Mouse (Mus musculus): ENCODE results near the gene Numbl. TPM values are rescaled to one million over a fixed set of nuclear protein-coding genes. Genes with fewer than 3 reads are reported as not detected.

Gene Numbl
- polyA plus RNA-seq, 1 experiment from 2014 or later, result 1.1 TPM

DNA sequence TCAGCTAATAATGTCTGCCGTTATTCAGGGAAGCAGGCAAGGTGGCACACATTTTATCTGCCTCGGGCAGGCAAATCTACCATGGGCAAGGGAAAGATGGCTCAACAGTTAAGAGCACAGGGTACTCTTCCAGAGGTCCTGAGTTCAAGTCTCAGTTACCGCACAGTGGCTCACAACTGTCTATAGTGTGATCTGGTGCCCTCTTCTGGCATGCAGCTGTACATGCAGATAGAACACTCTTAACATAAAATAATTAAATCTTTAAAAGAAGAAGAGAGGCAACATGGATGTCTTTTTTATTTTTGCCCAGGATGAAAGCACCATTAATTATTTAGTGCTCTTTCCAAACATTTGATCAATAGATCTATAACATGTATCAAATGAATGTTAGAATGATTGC is 19.0 kb downstream of the Numbl start:
- DNase-seq (no peak), ATAC-seq (no peak)
- H3K27me3 ChIP-seq (ENCODE audit: insufficient read depth, low read length), result no peaks in the 10 kb centered on the region
- TF ChIP-seq EP300 (IDR thresholded peaks at IDR 0.05; ENCODE audit: low read depth) (no peak), CTCF (IDR thresholded peaks at IDR 0.05; ENCODE audit: low read depth) (peak; percentile 62)
- no peak overlapping the region for H3K27ac ChIP-seq (ENCODE audit: low read depth)
- H3K9ac ChIP-seq (replicated peaks), result no peak overlapping the region
- H3K36me3 ChIP-seq (replicated peaks; ENCODE audit: insufficient read depth, low read length), result no peaks in the 10 kb centered on the region; the same call in 1 of the 2 replicates
- H3K9me3 ChIP-seq (ENCODE audit: low read length), result no peaks in the 10 kb centered on the region
- H3K4me3 ChIP-seq (ENCODE audit: low read depth, low read length), result no peak overlapping the region
- H3K4me1 ChIP-seq (ENCODE audit: insufficient read depth), result no peaks in the 10 kb centered on the region
- 81% methylated on average over 3 of the region's 3 CpGs for whole genome bisulfite sequencing (ENCODE audit: insufficient replicate concordance)
- H3K4me2 ChIP-seq (ENCODE audit: low read depth, low read length), result no peak overlapping the region

DNA sequence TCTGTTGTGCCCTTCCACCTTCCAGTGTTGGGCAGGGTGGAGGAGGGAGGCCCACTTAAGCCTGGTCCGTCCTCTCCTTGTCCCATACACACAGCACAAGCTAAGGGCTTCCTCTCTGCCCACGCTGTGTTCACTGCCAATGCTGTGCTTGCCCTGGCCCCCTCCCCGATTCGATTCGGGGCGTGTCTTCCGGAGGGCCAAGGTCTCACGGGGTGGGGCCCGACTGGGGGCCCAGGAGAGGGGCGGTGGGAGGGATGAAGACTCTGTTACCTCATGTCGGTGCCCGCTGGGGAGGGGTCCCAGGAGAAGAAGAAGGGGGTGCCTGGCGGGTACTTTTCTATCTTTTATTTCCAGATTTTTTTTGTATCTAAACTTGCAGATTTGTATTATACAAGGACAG is 23.5 kb downstream of the Numbl start:
- no peak overlapping the region for H3K9ac ChIP-seq (replicated peaks)
- no peak overlapping the region for H3K4me3 ChIP-seq (ENCODE audit: low read depth, low read length)
- TF ChIP-seq EP300 (IDR thresholded peaks at IDR 0.05; ENCODE audit: low read depth), result no peak
- TF ChIP-seq CTCF (IDR thresholded peaks at IDR 0.05; ENCODE audit: low read depth), result no peak
- no peak overlapping the region for H3K27ac ChIP-seq (ENCODE audit: low read depth)
- H3K9me3 ChIP-seq (ENCODE audit: low read length), result no peaks in the 10 kb centered on the region
- peaks cover 4% of the 10 kb centered on the region; the same call in 1 of the 2 replicates for H3K4me1 ChIP-seq (ENCODE audit: insufficient read depth)
- H3K36me3 ChIP-seq (replicated peaks; ENCODE audit: insufficient read depth, low read length), result no peaks in the 10 kb centered on the region
- WGBS (ENCODE audit: insufficient replicate concordance), result 67% methylated on average over 13 of the region's 13 CpGs
- no peak for DNase-seq
- ATAC-seq, result no peak
- H3K4me2 ChIP-seq (ENCODE audit: low read depth, low read length), result no peak overlapping the region
- H3K27me3 ChIP-seq (ENCODE audit: insufficient read depth, low read length), result no peaks in the 10 kb centered on the region

DNA sequence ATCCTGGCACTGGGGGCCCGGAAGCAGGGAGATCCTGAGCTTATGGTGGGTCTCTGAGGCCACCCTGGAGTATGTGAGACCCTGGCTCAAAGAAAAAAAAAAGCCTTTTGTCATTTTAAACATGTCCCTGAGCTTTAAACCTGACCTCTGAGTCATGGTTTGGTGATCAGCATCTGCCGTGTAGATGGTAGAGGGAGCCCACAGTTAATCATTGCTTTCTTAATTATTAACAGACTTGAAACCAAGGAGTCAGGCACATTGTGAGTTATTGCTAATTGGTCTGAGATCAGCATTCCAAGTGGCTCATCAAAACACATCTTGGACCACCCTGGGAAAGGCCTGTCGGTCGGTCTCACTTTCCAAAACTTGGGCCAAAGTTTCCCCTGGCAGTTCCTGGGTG is 24.0 kb downstream of the Numbl start:
- H3K4me3 ChIP-seq (ENCODE audit: low read depth, low read length), result no peak overlapping the region
- H3K27me3 ChIP-seq (ENCODE audit: insufficient read depth, low read length), result no peaks in the 10 kb centered on the region
- ATAC-seq, result no peak
- H3K4me2 ChIP-seq (ENCODE audit: low read depth, low read length), result no peak overlapping the region
- H3K4me1 ChIP-seq (ENCODE audit: insufficient read depth), result peaks cover 4% of the 10 kb centered on the region; the same call in 1 of the 2 replicates
- no peak for TF ChIP-seq CTCF (IDR thresholded peaks at IDR 0.05; ENCODE audit: low read depth)
- no peak for TF ChIP-seq EP300 (IDR thresholded peaks at IDR 0.05; ENCODE audit: low read depth)
- H3K9me3 ChIP-seq (ENCODE audit: low read length), result no peaks in the 10 kb centered on the region
- no peak overlapping the region for H3K9ac ChIP-seq (replicated peaks)
- H3K36me3 ChIP-seq (replicated peaks; ENCODE audit: insufficient read depth, low read length), result no peaks in the 10 kb centered on the region
- 74% methylated on average over 4 of the region's 4 CpGs for WGBS (ENCODE audit: insufficient replicate concordance)
- no peak for DNase-seq
- H3K27ac ChIP-seq (ENCODE audit: low read depth), result no peak overlapping the region

DNA sequence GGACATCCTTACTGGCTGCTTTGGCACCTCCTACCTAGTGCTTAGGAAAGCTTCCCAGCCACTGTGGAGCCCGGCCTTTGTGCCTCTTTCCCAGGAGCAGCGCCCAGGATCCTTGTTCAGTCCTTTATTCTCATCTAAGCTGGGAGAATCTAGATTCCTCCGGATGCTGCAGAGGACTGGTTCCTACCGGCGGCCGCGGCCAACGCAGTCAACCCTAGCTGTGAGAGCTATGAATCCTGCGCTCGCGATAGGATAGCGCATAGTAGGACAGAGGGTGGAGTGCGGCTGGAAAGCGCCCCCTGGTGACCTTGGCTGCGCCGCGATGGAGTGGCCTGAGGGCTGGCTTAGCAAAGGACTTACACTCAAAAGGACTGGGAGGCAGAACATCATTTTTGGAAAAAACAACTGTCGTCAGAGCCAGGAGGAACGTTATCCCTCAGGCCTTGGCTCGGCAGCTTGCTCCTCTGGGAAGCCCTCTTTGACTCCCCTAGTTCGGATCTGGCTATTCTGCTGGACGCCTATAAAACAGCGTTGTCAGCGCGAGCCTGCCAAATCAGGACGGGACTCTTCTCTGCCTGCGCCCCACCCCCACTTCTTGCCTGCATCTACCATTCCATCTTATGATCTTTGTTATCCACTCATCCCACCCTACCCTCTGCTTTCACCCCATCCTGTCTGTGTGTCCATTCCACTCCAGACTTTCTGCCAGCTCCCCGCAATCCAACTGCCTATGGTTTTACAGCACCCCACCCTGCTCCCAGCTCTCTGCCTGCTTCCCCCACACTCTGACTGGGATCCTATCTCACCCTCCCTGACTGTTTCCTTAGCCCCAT is 26.8 kb downstream of the Numbl start:
- H3K27ac ChIP-seq (ENCODE audit: low read depth), result no peak overlapping the region

DNA sequence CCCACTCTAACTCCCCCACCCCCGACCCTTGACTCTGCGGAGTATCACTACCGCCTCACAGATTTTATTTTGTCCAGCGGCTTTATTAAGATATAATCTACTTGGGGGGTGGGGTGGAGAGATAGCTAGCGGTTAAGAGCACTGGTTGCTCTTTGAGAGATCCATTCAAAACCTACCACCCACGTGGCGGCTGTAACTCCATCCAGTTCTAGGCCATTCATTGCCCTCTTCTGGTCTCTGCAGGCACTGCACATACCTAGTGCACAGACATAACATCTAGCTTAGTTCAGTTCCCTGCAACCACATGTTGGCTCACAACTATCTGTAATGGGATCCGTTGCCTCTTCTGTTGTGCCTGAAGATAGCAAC is 27.4 kb downstream of the Numbl start:
- Histone ChIP-seq H3K4me1 (ENCODE audit: insufficient read depth) (peaks cover 4% of the 10 kb centered on the region; the same call in 1 of the 2 replicates), H3K27ac (ENCODE audit: low read depth) (no peak overlapping the region), H3K9me3 (ENCODE audit: low read length) (no peaks in the 10 kb centered on the region; the same call in 1 of the 2 replicates), H3K4me2 (ENCODE audit: low read depth, low read length) (no peak overlapping the region), H3K27me3 (ENCODE audit: insufficient read depth, low read length) (no peaks in the 10 kb centered on the region), H3K4me3 (ENCODE audit: low read depth, low read length) (no peak overlapping the region), H3K36me3 (replicated peaks; ENCODE audit: insufficient read depth, low read length) (no peaks in the 10 kb centered on the region), H3K9ac (replicated peaks) (no peak overlapping the region)
- ATAC-seq (peak; percentile 74; the same call in 1 of the 2 replicates), DNase-seq (peak; percentile 73)
- TF ChIP-seq CTCF (IDR thresholded peaks at IDR 0.05; ENCODE audit: low read depth) (peak; percentile 83), EP300 (IDR thresholded peaks at IDR 0.05; ENCODE audit: low read depth) (no peak)
- 5% methylated on average over 8 of the region's 8 CpGs for WGBS (ENCODE audit: insufficient replicate concordance)

More for the DNA sequence above, 26.8 kb downstream of the Numbl start:
- ATAC-seq, result peak; percentile 59
- TF ChIP-seq EP300 (IDR thresholded peaks at IDR 0.05; ENCODE audit: low read depth) (no peak), CTCF (IDR thresholded peaks at IDR 0.05; ENCODE audit: low read depth) (peak; percentile 55)
- Histone ChIP-seq H3K9ac (replicated peaks) (no peak overlapping the region), H3K27me3 (ENCODE audit: insufficient read depth, low read length) (no peaks in the 10 kb centered on the region), H3K9me3 (ENCODE audit: low read length) (no peaks in the 10 kb centered on the region), H3K36me3 (replicated peaks; ENCODE audit: insufficient read depth, low read length) (no peaks in the 10 kb centered on the region), H3K4me2 (ENCODE audit: low read depth, low read length) (no peak overlapping the region), H3K4me3 (ENCODE audit: low read depth, low read length) (no peak overlapping the region), H3K4me1 (ENCODE audit: insufficient read depth) (peaks cover 4% of the 10 kb centered on the region; the same call in 1 of the 2 replicates)
- peak; percentile 47 for DNase-seq
- 4% methylated on average over 28 of the region's 28 CpGs for WGBS (ENCODE audit: insufficient replicate concordance)

DNA sequence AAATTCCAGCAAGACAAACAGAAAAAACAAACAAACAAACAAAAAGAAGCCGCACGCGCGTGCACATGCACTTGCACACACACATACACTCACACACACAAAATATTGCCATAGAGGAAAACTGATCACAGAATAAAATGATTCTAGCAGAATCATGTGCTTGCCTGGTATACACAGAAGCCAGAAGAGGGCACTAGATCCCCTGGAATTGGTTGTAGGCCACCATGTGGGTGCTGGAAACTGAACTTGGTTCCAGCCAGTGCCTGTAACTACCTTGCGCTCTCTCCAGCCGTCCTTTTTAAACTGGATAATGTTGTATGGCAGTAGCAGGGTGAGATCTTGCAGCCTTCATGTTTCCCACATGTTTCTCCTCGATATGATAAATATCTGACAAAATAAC is 30.5 kb downstream of the Numbl start:
- 80% methylated on average over 7 of the region's 7 CpGs for WGBS (ENCODE audit: insufficient replicate concordance)
- Histone ChIP-seq H3K27ac (ENCODE audit: low read depth) (no peak overlapping the region), H3K4me1 (ENCODE audit: insufficient read depth) (peaks cover 4% of the 10 kb centered on the region; the same call in 1 of the 2 replicates), H3K27me3 (ENCODE audit: insufficient read depth, low read length) (no peaks in the 10 kb centered on the region), H3K4me3 (ENCODE audit: low read depth, low read length) (no peak overlapping the region), H3K9ac (replicated peaks) (no peak overlapping the region), H3K9me3 (ENCODE audit: low read length) (no peaks in the 10 kb centered on the region; the same call in 1 of the 2 replicates), H3K36me3 (replicated peaks; ENCODE audit: insufficient read depth, low read length) (no peaks in the 10 kb centered on the region), H3K4me2 (ENCODE audit: low read depth, low read length) (no peak overlapping the region)
- ATAC-seq, result no peak
- DNase-seq, result no peak
- TF ChIP-seq CTCF (IDR thresholded peaks at IDR 0.05; ENCODE audit: low read depth) (0 out of 2 replicates have a peak, but pooled peaks have one; percentile 3), EP300 (IDR thresholded peaks at IDR 0.05; ENCODE audit: low read depth) (no peak)
